In the genomic region with DNA sequence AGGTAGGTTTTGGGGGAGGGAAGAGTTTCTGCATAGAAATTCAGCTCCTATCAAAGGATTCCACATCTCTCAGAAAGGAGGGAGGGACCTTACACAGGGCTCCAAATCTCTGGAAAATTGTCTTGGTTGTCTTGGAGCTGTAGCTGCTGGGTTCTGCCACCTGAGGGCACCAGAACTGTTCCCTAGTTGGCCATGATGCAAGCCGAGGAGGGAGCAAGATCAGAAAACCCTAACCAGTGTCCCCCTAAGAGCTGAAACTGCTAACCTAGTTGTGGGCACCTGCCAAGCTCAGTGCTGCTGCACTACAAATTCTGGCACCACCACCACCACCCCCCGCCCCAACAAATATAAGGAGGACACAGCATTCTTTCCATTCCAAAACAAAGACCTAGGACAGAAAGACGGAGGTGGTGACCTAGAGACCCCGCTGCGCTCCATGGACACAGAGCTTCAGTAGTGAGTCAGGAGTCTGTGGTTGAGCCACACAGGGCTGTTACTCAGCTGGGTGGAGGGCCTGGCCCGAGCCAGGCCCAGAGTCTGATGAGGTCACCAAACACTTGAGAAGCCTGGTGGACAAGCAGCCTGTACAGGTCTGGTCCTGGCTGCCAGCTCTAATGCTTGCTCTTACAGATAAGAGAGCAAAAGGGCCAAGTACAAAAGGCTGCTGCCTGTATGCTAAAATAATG, we compare ENCODE assay signal across 9 mouse cellular contexts. TPM values are rescaled to one million over a fixed set of nuclear protein-coding genes. Genes with fewer than 3 reads are reported as not detected.
DNase-seq lines count a peak whose midpoint lies in the region; ATAC-seq and TF ChIP-seq lines count a peak whose summit lies in the region.
"Had no signal": no experiment of that assay in that cellular context is flagged by ENCODE, and none has a peak within 500 bp of the region (broad histone marks: within the 10 kb centered on the region; RNA-seq: fewer than 3 reads in every experiment).

No protein-coding gene starts in this region.

- DNase-seq in G1E (ENCODE audit: low spot score): peak; percentile 37
- peak; percentile 69 for DNase-seq in forebrain, embryonic 11.5 days (ENCODE audit: low spot score)
- peak; percentile 86 for DNase-seq in kidney, postnatal 0 days (ENCODE audit: low spot score)
- no peak for DNase-seq in liver, embryonic 14.5 days (ENCODE audit: low read depth in 3 of 3, low spot score in 3 of 3)
- DNase-seq in ovary, postnatal 36 days (ENCODE audit: low spot score): peak; percentile 65
- DNase-seq: liver, embryonic 13.5 days had no signal

- H3K4me2 ChIP-seq in forebrain, embryonic 11.5 days (ENCODE audit: low read depth, low read length, severe bottlenecking): no peak overlapping the region
- peak overlapping the region; percentile 25 for H3K4me2 ChIP-seq in heart, embryonic 15.5 days
- no peak overlapping the region for H3K4me2 ChIP-seq in kidney, postnatal 0 days (ENCODE audit: low read length)
- H3K4me2 ChIP-seq in liver, embryonic 14.5 days (ENCODE audit: low read depth): no peak overlapping the region
- H3K4me2 ChIP-seq: liver, embryonic 13.5 days had no signal

- no peak for TF ChIP-seq CTCF in G1E (IDR thresholded peaks at IDR 0.05; ENCODE audit: low read depth, low read length)
- peak; percentile 44; the same call in 1 of the 2 replicates for TF ChIP-seq CTCF in bone marrow macrophage, adult 2 months (IDR thresholded peaks at IDR 0.05; ENCODE audit: low read depth, low read length)
- TF ChIP-seq CTCF in kidney, postnatal 0 days (IDR thresholded peaks at IDR 0.05; ENCODE audit: low read depth): peak; percentile 88
- TF ChIP-seq CTCF in liver, embryonic 14.5 days (IDR thresholded peaks at IDR 0.05; ENCODE audit: low read depth): peak; percentile 82

- no peak for ATAC-seq in G1E (ENCODE audit: extremely low read depth, insufficient number of reproducible peaks, low FRiP score, poor library complexity, severe bottlenecking)
- ATAC-seq in forebrain, embryonic 11.5 days (replicated peaks; ENCODE audit: low FRiP score): 0 out of 2 replicates have a peak, but pooled peaks have one; percentile 39
- ATAC-seq in heart, embryonic 15.5 days (replicated peaks; ENCODE audit: insufficient number of reproducible peaks, insufficient read depth, low FRiP score, low read depth): peak; percentile 89
- peak; percentile 62; the same call in 1 of the 2 replicates for ATAC-seq in kidney, postnatal 0 days (replicated peaks; ENCODE audit: low FRiP score, low read depth)
- ATAC-seq in liver, embryonic 14.5 days (ENCODE audit: insufficient read depth): no peak
- no peak for ATAC-seq in erythroblast, adult 5-6 weeks (replicated peaks; ENCODE audit: low FRiP score, poor library complexity, severe bottlenecking)

- H3K27me3 ChIP-seq in G1E (ENCODE audit: insufficient read depth, low read length): no peaks in the 10 kb centered on the region
- no peaks in the 10 kb centered on the region for H3K27me3 ChIP-seq in forebrain, embryonic 11.5 days (ENCODE audit: control insufficient read depth, insufficient read depth, low read length)
- no peaks in the 10 kb centered on the region for H3K27me3 ChIP-seq in heart, embryonic 15.5 days
- no peaks in the 10 kb centered on the region for H3K27me3 ChIP-seq in kidney, postnatal 0 days (ENCODE audit: insufficient read depth, low read length)
- H3K27me3 ChIP-seq in liver, embryonic 14.5 days (ENCODE audit: control insufficient read depth, insufficient read depth, low read length): no peaks in the 10 kb centered on the region
- H3K27me3 ChIP-seq: liver, embryonic 13.5 days had no signal

- no peak overlapping the region for H3K4me3 ChIP-seq in G1E (ENCODE audit: low read depth, low read length)
- no peak overlapping the region for H3K4me3 ChIP-seq in bone marrow macrophage, adult 2 months (ENCODE audit: insufficient read depth, low read length)
- no peak overlapping the region for H3K4me3 ChIP-seq in forebrain, embryonic 11.5 days (ENCODE audit: low read depth, low read length)
- H3K4me3 ChIP-seq in heart, embryonic 15.5 days: no peak overlapping the region
- H3K4me3 ChIP-seq in kidney, postnatal 0 days (replicated peaks; ENCODE audit: low read depth, low read length): no peak overlapping the region
- no peak overlapping the region for H3K4me3 ChIP-seq in liver, embryonic 14.5 days (ENCODE audit: insufficient read depth in 1 of 2, low read depth in 2 of 2, low read length in 2 of 2)
- H3K4me3 ChIP-seq: liver, embryonic 13.5 days had no signal

- no peak for TF ChIP-seq EP300 in liver, embryonic 14.5 days (IDR thresholded peaks at IDR 0.05; ENCODE audit: low read depth)

- peaks cover 96% of the 10 kb centered on the region for H3K36me3 ChIP-seq in G1E (replicated peaks)
- no peaks in the 10 kb centered on the region; the same call in 1 of the 2 replicates for H3K36me3 ChIP-seq in forebrain, embryonic 11.5 days (ENCODE audit: control insufficient read depth, insufficient read depth, low read length)
- peaks cover 54% of the 10 kb centered on the region for H3K36me3 ChIP-seq in heart, embryonic 15.5 days
- peaks cover 48% of the 10 kb centered on the region for H3K36me3 ChIP-seq in kidney, postnatal 0 days (ENCODE audit: insufficient read depth, low read length)
- peaks cover 39% of the 10 kb centered on the region for H3K36me3 ChIP-seq in liver, embryonic 14.5 days (replicated peaks; ENCODE audit: control insufficient read depth, insufficient read depth, low read depth)

- no peaks in the 10 kb centered on the region for H3K9me3 ChIP-seq in G1E (replicated peaks)
- no peaks in the 10 kb centered on the region for H3K9me3 ChIP-seq in forebrain, embryonic 11.5 days (ENCODE audit: control insufficient read depth, low read length)
- no peaks in the 10 kb centered on the region for H3K9me3 ChIP-seq in heart, embryonic 15.5 days (replicated peaks)
- no peaks in the 10 kb centered on the region for H3K9me3 ChIP-seq in kidney, postnatal 0 days (replicated peaks; ENCODE audit: low read length)
- H3K9me3 ChIP-seq in liver, embryonic 14.5 days (ENCODE audit: control insufficient read depth, low read length): no peaks in the 10 kb centered on the region
- H3K9me3 ChIP-seq: liver, embryonic 13.5 days had no signal

- TF ChIP-seq POLR2A in bone marrow macrophage, adult 2 months (IDR thresholded peaks at IDR 0.05; ENCODE audit: borderline replicate concordance, low read depth, low read length): no peak

- 69% methylated on average over 6 of the region's 6 CpGs for WGBS in forebrain, embryonic 11.5 days
- 25% methylated on average over 6 of the region's 6 CpGs for WGBS in heart, embryonic 15.5 days
- 53% methylated on average over 6 of the region's 6 CpGs for WGBS in kidney, postnatal 0 days
- WGBS in liver, embryonic 14.5 days (ENCODE audit: insufficient replicate concordance): 63% methylated on average over 6 of the region's 6 CpGs

- no peak overlapping the region for H3K9ac ChIP-seq in forebrain, embryonic 11.5 days (ENCODE audit: low read length)
- H3K9ac ChIP-seq in heart, embryonic 15.5 days: 0 out of 2 replicates have a peak overlapping the region, but pooled peaks have one; percentile 27
- H3K9ac ChIP-seq in kidney, postnatal 0 days (ENCODE audit: low read depth, low read length): no peak overlapping the region
- no peak overlapping the region for H3K9ac ChIP-seq in liver, embryonic 14.5 days (replicated peaks)
- H3K9ac ChIP-seq: liver, embryonic 13.5 days had no signal

- H3K4me1 ChIP-seq in G1E (ENCODE audit: insufficient read depth, low read depth, low read length): peaks cover 91% of the 10 kb centered on the region
- no peaks in the 10 kb centered on the region for H3K4me1 ChIP-seq in bone marrow macrophage, adult 2 months (ENCODE audit: control insufficient read depth, insufficient read depth, low read length)
- H3K4me1 ChIP-seq in forebrain, embryonic 11.5 days (replicated peaks; ENCODE audit: control insufficient read depth, insufficient read depth, low read length): no peaks in the 10 kb centered on the region
- H3K4me1 ChIP-seq in heart, embryonic 15.5 days (replicated peaks): peaks cover 52% of the 10 kb centered on the region
- H3K4me1 ChIP-seq in kidney, postnatal 0 days (replicated peaks; ENCODE audit: insufficient read depth, low read length): peaks cover 5% of the 10 kb centered on the region; the same call in 1 of the 2 replicates
- H3K4me1 ChIP-seq in liver, embryonic 14.5 days (replicated peaks; ENCODE audit: control insufficient read depth in 2 of 2, insufficient read depth in 2 of 2, low read length in 1 of 2): peaks cover 10 to 11% of the 10 kb centered on the region in 2 experiments

- H3K27ac ChIP-seq in bone marrow macrophage, adult 2 months (ENCODE audit: insufficient read depth, low read depth, low read length): no peak overlapping the region
- H3K27ac ChIP-seq in forebrain, embryonic 11.5 days (ENCODE audit: low read depth, low read length): no peak overlapping the region
- H3K27ac ChIP-seq in heart, embryonic 15.5 days: peak overlapping the region; percentile 92
- H3K27ac ChIP-seq in kidney, postnatal 0 days: 0 out of 2 replicates have a peak overlapping the region, but pooled peaks have one; percentile 19
- H3K27ac ChIP-seq in liver, embryonic 14.5 days: no peak overlapping the region
- H3K27ac ChIP-seq: liver, embryonic 13.5 days had no signal

RNA-seq across cellular contexts. Expression of gene Xpnpep1, which starts 31.9 kb away (rescaled TPM):
- total RNA-seq in G1E (2014; fragmentation: Nextera tagmentation): 177 and 180 TPM in 2 replicates
- 308 and 385 TPM in 2 replicates for total RNA-seq in G1E (2017)
- 135 and 219 TPM in 2 replicates for polyA plus RNA-seq in G1E (2012)
- 37.4 and 39.9 TPM in 2 replicates for polyA plus RNA-seq in bone marrow macrophage, adult 2 months (2012; ENCODE audit: insufficient read depth, insufficient read length, missing spikeins)
- polyA plus RNA-seq in forebrain, embryonic 11.5 days (2014; fragmentation: Nextera tagmentation; extraction: Ambion mirVana): 150 and 168 TPM in 2 replicates
- polyA plus RNA-seq in heart, embryonic 15.5 days (2015; fragmentation: Nextera tagmentation; extraction: Ambion mirVana): 128 and 135 TPM in 2 replicates
- polyA plus RNA-seq in kidney, postnatal 0 days (2015; fragmentation: Nextera tagmentation; extraction: Ambion mirVana): 147 and 164 TPM in 2 replicates
- 47.4 and 51.9 TPM in 2 replicates for polyA plus RNA-seq in liver, embryonic 14.5 days (2012; rRNA removed)
- 93.9 and 95.1 TPM in 2 replicates for polyA plus RNA-seq in liver, embryonic 14.5 days (2014; fragmentation: Nextera tagmentation; extraction: Ambion mirVana)
- total RNA-seq in erythroblast, adult 5-6 weeks (2015; ENCODE audit: low replicate concordance): 17.1 and 32.0 TPM in 2 replicates
- 21.7 and 28.4 TPM in 2 replicates for total RNA-seq in erythroblast, adult 5-6 weeks (2017; ENCODE audit: low replicate concordance)

Comparison
In these comparisons a context has a peak if more than half of its experiments do, and no peak if none do; other contexts are left out.
1. ATAC-seq: peak in forebrain, embryonic 11.5 days (single experiment), heart, embryonic 15.5 days (single experiment) and kidney, postnatal 0 days (single experiment); none in G1E (single experiment), liver, embryonic 14.5 days (single experiment) and erythroblast, adult 5-6 weeks (single experiment).
2. DNase-seq: peak in G1E (single experiment), forebrain, embryonic 11.5 days (single experiment), kidney, postnatal 0 days (single experiment) and ovary, postnatal 36 days (single experiment); none in liver, embryonic 14.5 days (0 of 3).
3. H3K27ac ChIP-seq: peak in heart, embryonic 15.5 days (single experiment) and kidney, postnatal 0 days (single experiment); none in bone marrow macrophage, adult 2 months (single experiment), forebrain, embryonic 11.5 days (single experiment) and liver, embryonic 14.5 days (single experiment).